Comparison of ENCODE assay signal across 18 mouse cellular contexts in the genomic region with DNA sequence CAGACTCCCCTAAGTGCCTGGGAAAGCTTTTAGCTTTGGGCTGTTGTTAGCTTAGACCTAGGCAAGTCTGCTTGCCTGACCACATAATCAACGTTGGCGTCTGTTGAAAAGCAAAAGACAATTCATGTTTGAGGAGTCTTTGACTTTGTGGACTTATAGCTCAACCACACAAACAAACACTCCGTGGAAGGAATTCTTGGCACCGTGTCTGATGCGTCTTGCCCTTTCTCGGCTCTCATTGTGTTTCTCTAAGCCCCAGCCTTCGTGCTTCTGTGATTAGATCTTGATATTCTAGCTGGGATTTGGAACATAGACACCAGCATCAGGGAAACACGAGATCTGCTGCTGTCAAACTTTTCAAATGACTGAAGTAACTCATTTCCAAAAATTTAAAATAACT.
DNase-seq lines count a peak whose midpoint lies in the region; ATAC-seq and TF ChIP-seq lines count a peak whose summit lies in the region.
"Had no signal": no experiment of that assay in that cellular context is flagged by ENCODE, and none has a peak within 500 bp of the region (broad histone marks: within the 10 kb centered on the region; RNA-seq: fewer than 3 reads in every experiment).

No protein-coding gene starts in this region.

- ATAC-seq in kidney, embryonic 15.5 days (replicated peaks; ENCODE audit: low FRiP score): no peak
- ATAC-seq in kidney, embryonic 16.5 days (ENCODE audit: low FRiP score, low TSS enrichment): no peak
- ATAC-seq in embryonic facial prominence, embryonic 12.5 days (ENCODE audit: insufficient number of reproducible peaks, insufficient read depth, low FRiP score, low TSS enrichment): no peak
- ATAC-seq: forebrain, embryonic 14.5 days had no signal

- DNase-seq in lung, postnatal 14 days: peak; percentile 45
- no peak for DNase-seq in adrenal gland, adult 2 months
- DNase-seq in urinary bladder, postnatal 36 days (ENCODE audit: low spot score in 2 of 2): no peak
- DNase-seq: B cell, adult 2 months; cerebellum, adult 11-12 months; cerebellum, postnatal 36 days; heart, adult 11 months; kidney, adult 2 months; kidney, postnatal 36 days; layer of hippocampus, adult 9-11 months; liver, embryonic 13.5 days; thymus, postnatal 36 days had no signal

- 43% methylated on average over 8 of the region's 8 CpGs for WGBS in kidney, embryonic 15.5 days
- WGBS in kidney, embryonic 16.5 days: 40% methylated on average over 8 of the region's 8 CpGs
- WGBS in embryonic facial prominence, embryonic 12.5 days: 42% methylated on average over 8 of the region's 8 CpGs

- TF ChIP-seq POLR2A in ES-Bruce4 (IDR thresholded peaks at IDR 0.05; ENCODE audit: insufficient read depth, low read length): no peak

- no peak overlapping the region for H3K4me3 ChIP-seq in kidney, embryonic 15.5 days (replicated peaks)
- H3K4me3 ChIP-seq in kidney, embryonic 16.5 days (ENCODE audit: low read length): no peak overlapping the region
- no peak overlapping the region for H3K4me3 ChIP-seq in ES-Bruce4 (ENCODE audit: low read depth, low read length)
- no peak overlapping the region for H3K4me3 ChIP-seq in embryonic facial prominence, embryonic 12.5 days
- H3K4me3 ChIP-seq: liver, embryonic 13.5 days; megakaryocyte, embryonic 14.5 days had no signal

- no peak for TF ChIP-seq CTCF in ES-Bruce4 (IDR thresholded peaks at IDR 0.05; ENCODE audit: low read depth, low read length)

- no peak overlapping the region for H3K9ac ChIP-seq in kidney, embryonic 15.5 days
- no peak overlapping the region for H3K9ac ChIP-seq in kidney, embryonic 16.5 days (replicated peaks; ENCODE audit: low read length)
- H3K9ac ChIP-seq in ES-Bruce4 (ENCODE audit: low read depth, poor library complexity, severe bottlenecking): no peak overlapping the region
- no peak overlapping the region for H3K9ac ChIP-seq in embryonic facial prominence, embryonic 12.5 days
- H3K9ac ChIP-seq: liver, embryonic 13.5 days had no signal

- H3K4me2 ChIP-seq in kidney, embryonic 15.5 days: no peak overlapping the region
- no peak overlapping the region for H3K4me2 ChIP-seq in kidney, embryonic 16.5 days (replicated peaks; ENCODE audit: low read depth, low read length)
- no peak overlapping the region for H3K4me2 ChIP-seq in embryonic facial prominence, embryonic 12.5 days (replicated peaks)
- H3K4me2 ChIP-seq: liver, embryonic 13.5 days had no signal

- peaks cover 49% of the 10 kb centered on the region for H3K4me1 ChIP-seq in kidney, embryonic 15.5 days
- peaks cover 50% of the 10 kb centered on the region for H3K4me1 ChIP-seq in kidney, embryonic 16.5 days (ENCODE audit: insufficient read depth, low read length)
- H3K4me1 ChIP-seq in ES-Bruce4 (ENCODE audit: control insufficient read depth, insufficient read depth, low read length): no peaks in the 10 kb centered on the region
- H3K4me1 ChIP-seq in embryonic facial prominence, embryonic 12.5 days: peaks cover 55% of the 10 kb centered on the region
- H3K4me1 ChIP-seq: megakaryocyte, embryonic 14.5 days had no signal

- no peaks in the 10 kb centered on the region for H3K27me3 ChIP-seq in kidney, embryonic 15.5 days
- no peaks in the 10 kb centered on the region for H3K27me3 ChIP-seq in kidney, embryonic 16.5 days (ENCODE audit: insufficient read depth, low read length)
- H3K27me3 ChIP-seq in ES-Bruce4 (ENCODE audit: control insufficient read depth, insufficient read depth, low read length, poor library complexity, severe bottlenecking): no peaks in the 10 kb centered on the region
- H3K27me3 ChIP-seq in embryonic facial prominence, embryonic 12.5 days: no peaks in the 10 kb centered on the region
- H3K27me3 ChIP-seq: liver, embryonic 13.5 days had no signal

- no peaks in the 10 kb centered on the region for H3K36me3 ChIP-seq in kidney, embryonic 15.5 days
- H3K36me3 ChIP-seq in kidney, embryonic 16.5 days (ENCODE audit: insufficient read depth, low read length): no peaks in the 10 kb centered on the region
- H3K36me3 ChIP-seq in ES-Bruce4 (ENCODE audit: control insufficient read depth, insufficient read depth, low read length, poor library complexity, severe bottlenecking): no peaks in the 10 kb centered on the region
- no peaks in the 10 kb centered on the region for H3K36me3 ChIP-seq in embryonic facial prominence, embryonic 12.5 days
- H3K36me3 ChIP-seq: liver, embryonic 13.5 days had no signal

- H3K27ac ChIP-seq in kidney, embryonic 15.5 days: 0 out of 2 replicates have a peak overlapping the region, but pooled peaks have one; percentile 10
- H3K27ac ChIP-seq in kidney, embryonic 16.5 days (ENCODE audit: low read length): no peak overlapping the region
- H3K27ac ChIP-seq in ES-Bruce4 (ENCODE audit: insufficient read depth, low read length): peak overlapping the region; percentile 71
- H3K27ac ChIP-seq in embryonic facial prominence, embryonic 12.5 days: peak overlapping the region; percentile 48; the same call in 1 of the 2 replicates
- H3K27ac ChIP-seq: liver, embryonic 13.5 days had no signal

- TF ChIP-seq EP300 in ES-Bruce4 (IDR thresholded peaks at IDR 0.05; ENCODE audit: insufficient read depth, low read depth, low read length): no peak

- no peaks in the 10 kb centered on the region for H3K9me3 ChIP-seq in kidney, embryonic 15.5 days (replicated peaks)
- H3K9me3 ChIP-seq in kidney, embryonic 16.5 days (ENCODE audit: low read length): no peaks in the 10 kb centered on the region
- H3K9me3 ChIP-seq in ES-Bruce4 (replicated peaks; ENCODE audit: control insufficient read depth, insufficient read depth, low read length, poor library complexity, severe bottlenecking): peaks cover 1% of the 10 kb centered on the region; the same call in 1 of the 2 replicates
- no peaks in the 10 kb centered on the region for H3K9me3 ChIP-seq in embryonic facial prominence, embryonic 12.5 days
- H3K9me3 ChIP-seq: liver, embryonic 13.5 days; megakaryocyte, embryonic 14.5 days had no signal
